Mouse (Mus musculus): Measurements from ENCODE around the gene Alpi.

Gene Alpi

GRCm38 (mm10) chr1:87059042-87059665, 42.3 kb downstream of the Alpi start:
- no peak for DNase-seq (ENCODE audit: low spot score in 2 of 2)

GRCm38 (mm10) chr1:87057075-87057474, 44.3 kb downstream of the Alpi start:
- no peak for DNase-seq (ENCODE audit: low spot score in 2 of 2)

DNA sequence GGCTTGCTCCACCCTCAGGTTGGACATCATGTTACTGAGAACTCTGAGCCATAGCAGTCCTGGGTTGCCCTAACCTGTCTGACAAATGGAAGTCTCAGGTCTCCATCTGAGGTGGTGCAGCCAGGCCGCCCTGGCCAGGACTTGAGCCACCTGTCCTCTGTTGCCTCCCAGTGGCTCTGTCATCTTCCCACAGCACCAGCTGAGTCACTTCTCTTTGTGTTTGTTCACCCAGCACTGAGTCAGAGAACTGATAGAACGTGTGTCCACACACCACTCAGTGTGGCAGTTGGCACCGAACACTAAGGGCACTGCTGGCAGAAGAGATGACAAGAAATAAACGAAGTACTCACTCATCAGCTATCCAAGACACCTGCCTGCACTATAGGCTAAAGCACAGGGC, 50.0 kb downstream of the Alpi start:
- no peak for DNase-seq (ENCODE audit: low spot score in 2 of 2)

GRCm38 (mm10) chr1:87050700-87051099, 50.7 kb downstream of the Alpi start:
- no peak for DNase-seq (ENCODE audit: low spot score in 2 of 2)

DNA sequence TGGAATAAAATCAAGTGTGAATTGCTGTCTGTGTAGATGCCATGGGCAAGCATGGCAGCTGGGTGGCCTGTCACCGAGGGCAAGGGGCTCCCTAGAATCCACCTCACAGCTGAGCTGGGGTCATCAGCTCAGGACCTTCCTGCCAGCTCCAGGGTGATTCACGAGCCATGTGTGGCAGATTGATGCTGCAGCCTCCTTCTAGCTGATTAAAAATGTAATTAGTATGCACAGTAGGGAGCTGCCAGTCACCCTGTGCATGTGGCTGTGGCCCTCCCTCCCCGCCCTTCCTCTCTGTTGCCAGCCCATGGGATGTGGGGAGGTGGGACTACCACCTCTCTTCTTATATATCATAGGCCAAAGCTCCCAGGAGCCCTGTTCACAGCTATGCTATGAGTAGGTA, 51.3 kb downstream of the Alpi start:
- DNase-seq (ENCODE audit: low spot score in 2 of 2) = no peak
